Mouse (Mus musculus): ENCODE data around the gene 1700086D15Rik. TPM values are rescaled to one million over a fixed set of nuclear protein-coding genes. Genes with fewer than 3 reads are reported as not detected.

The 1700086D15Rik gene
- polyA plus RNA-seq (2014; fragmentation: Illumina TruSeq; extraction: RNeasy Lipid Tissue Mini Kit (QIAGEN cat#74804); ENCODE audit: insufficient read depth, low read depth, low replicate concordance), result not detected

GRCm38 (mm10) chr11:65159791-65160190 lies at the start of gene 1700086D15Rik:
1700086D15Rik (minus strand) TSS chr11:65159891.

GRCm38 (mm10) chr11:65162767-65163120 lies 3.1 kb upstream of the 1700086D15Rik start, which contains the start of gene Arhgap44:
Arhgap44 (minus strand) TSS chr11:65162961.

Other genes with a start within 250 kb of the 1700086D15Rik start
- gene Elac2, start 180.9 kb downstream of the 1700086D15Rik start, polyA plus RNA-seq (2014; fragmentation: Illumina TruSeq; extraction: RNeasy Lipid Tissue Mini Kit (QIAGEN cat#74804); ENCODE audit: insufficient read depth, low read depth, low replicate concordance), result 8.1 TPM
- gene Arhgap44, start 3.1 kb upstream of the 1700086D15Rik start, polyA plus RNA-seq (2014; fragmentation: Illumina TruSeq; extraction: RNeasy Lipid Tissue Mini Kit (QIAGEN cat#74804); ENCODE audit: insufficient read depth, low read depth, low replicate concordance), result 16.6 TPM
- gene Myocd, start 110.1 kb upstream of the 1700086D15Rik start, polyA plus RNA-seq (2014; fragmentation: Illumina TruSeq; extraction: RNeasy Lipid Tissue Mini Kit (QIAGEN cat#74804); ENCODE audit: insufficient read depth, low read depth, low replicate concordance), result 0.89 TPM

All from lung, adult 10 weeks (tissue).